Mouse (Mus musculus): ENCODE measurements around the gene Eef1akmt3.
"Not testable (repeated sequence)": the region's sequence is repeated elsewhere in the genome, so short reads cannot be mapped to it uniquely, and the experiment has no call there.

Gene Eef1akmt3

GRCm38 (mm10) chr10:127070190-127071121 lies 29.1 kb upstream of the Eef1akmt3 start, which contains the start of gene Tspan31:
Gene Tspan31 (minus strand): TSS chr10:127070264.
- DNase-seq (ENCODE audit: low read depth, low spot score), result peak; percentile 94

- peak; percentile 82 for DNase-seq (ENCODE audit: low read depth, low spot score)
Observed at GRCm38 (mm10) chr10:127069281-127070189, 28.2 kb upstream of the Eef1akmt3 start.

GRCm38 (mm10) chr10:127068360-127069038 lies 27.2 kb upstream of the Eef1akmt3 start:
- no peak for DNase-seq (ENCODE audit: low read depth, low spot score)

GRCm38 (mm10) chr10:127066519-127067018 lies 25.3 kb upstream of the Eef1akmt3 start:
- no peak for DNase-seq (ENCODE audit: low read depth, low spot score)

GRCm38 (mm10) chr10:127065981-127066380 lies 24.7 kb upstream of the Eef1akmt3 start:
- no peak for DNase-seq (ENCODE audit: low read depth, low spot score)

GRCm38 (mm10) chr10:127063913-127064870 lies 22.9 kb upstream of the Eef1akmt3 start:
- no peak for DNase-seq (ENCODE audit: low read depth, low spot score)

- peak; percentile 99 for DNase-seq (ENCODE audit: low read depth, low spot score)
Observed at GRCm38 (mm10) chr10:127063239-127063872, 22.0 kb upstream of the Eef1akmt3 start, which contains the start of gene Cdk4. Gene Cdk4 (plus strand): TSS chr10:127063534.

GRCm38 (mm10) chr10:127062503-127062902 lies 21.2 kb upstream of the Eef1akmt3 start:
- no peak for DNase-seq (ENCODE audit: low read depth, low spot score)

GRCm38 (mm10) chr10:127062101-127062500 lies 20.8 kb upstream of the Eef1akmt3 start:
- DNase-seq (ENCODE audit: low read depth, low spot score), result not testable (repeated sequence)

- DNase-seq (ENCODE audit: low read depth, low spot score), result no peak
Observed at GRCm38 (mm10) chr10:127061513-127061912, 20.2 kb upstream of the Eef1akmt3 start.

- no peak for DNase-seq (ENCODE audit: low read depth, low spot score)
Observed at GRCm38 (mm10) chr10:127061085-127061484, 19.8 kb upstream of the Eef1akmt3 start.

- no peak for DNase-seq (ENCODE audit: low read depth, low spot score)
Observed at GRCm38 (mm10) chr10:127059968-127060916, 18.9 kb upstream of the Eef1akmt3 start, which contains the start of gene March9. Gene March9 (minus strand): TSS chr10:127060184.

GRCm38 (mm10) chr10:127059174-127059967 lies 18.1 kb upstream of the Eef1akmt3 start:
- no peak for DNase-seq (ENCODE audit: low read depth, low spot score)

- no peak for DNase-seq (ENCODE audit: low read depth, low spot score)
Observed at GRCm38 (mm10) chr10:127058708-127059107, 17.4 kb upstream of the Eef1akmt3 start.

GRCm38 (mm10) chr10:127058161-127058560 lies 16.8 kb upstream of the Eef1akmt3 start:
- DNase-seq (ENCODE audit: low read depth, low spot score), result peak; percentile 88

GRCm38 (mm10) chr10:127056490-127056889 lies 15.2 kb upstream of the Eef1akmt3 start:
- no peak for DNase-seq (ENCODE audit: low read depth, low spot score)

- DNase-seq (ENCODE audit: low read depth, low spot score), result no peak
Observed at GRCm38 (mm10) chr10:127055406-127055805, 14.1 kb upstream of the Eef1akmt3 start.
